Mouse (Mus musculus): ENCODE results near the gene Olfr544.

DNA sequence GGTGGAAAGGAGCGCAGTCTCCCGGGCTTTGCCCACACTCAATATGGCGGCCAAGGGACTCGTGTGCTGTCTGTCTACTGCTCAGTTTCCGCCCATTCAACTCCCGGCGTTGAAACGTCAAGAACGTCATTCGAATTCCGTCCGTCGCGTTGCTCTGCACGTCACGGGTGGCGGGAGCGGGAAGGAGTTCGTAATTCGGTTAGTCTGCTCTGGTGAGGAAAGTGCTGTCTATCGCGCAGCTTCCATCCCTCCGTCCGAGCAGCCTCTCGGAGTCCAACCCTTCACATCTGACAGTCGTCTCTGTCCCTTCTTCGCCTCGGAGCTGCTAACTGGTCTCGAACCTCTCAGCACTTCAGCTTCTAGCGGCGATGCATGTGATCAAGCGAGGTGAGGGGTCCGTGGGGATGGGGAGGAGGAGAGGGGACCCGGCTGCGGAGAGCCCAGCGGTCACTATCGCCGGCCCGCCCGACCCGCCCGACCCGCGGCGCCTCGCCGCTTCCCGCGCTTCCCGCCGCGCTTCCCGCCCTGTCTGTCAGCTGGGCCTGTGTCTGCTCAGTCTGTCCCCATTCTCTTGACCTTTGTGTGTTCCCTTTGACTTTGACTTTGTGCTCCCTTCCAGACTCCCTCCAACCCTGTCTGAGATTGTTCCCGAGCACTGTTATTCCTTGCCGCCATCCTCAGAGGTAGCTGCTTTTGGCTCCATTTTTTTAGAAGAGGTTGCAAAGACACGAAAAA is 46.3 kb downstream of the Olfr544 start, which contains the start of gene Rrm1:
- no peak for TF ChIP-seq CTCF (IDR thresholded peaks at IDR 0.05)
- peak; percentile 71 for TF ChIP-seq POLR2A (IDR thresholded peaks at IDR 0.05; ENCODE audit: insufficient read depth, low read depth, low read length)
- peak; percentile 91 for TF ChIP-seq EP300 (IDR thresholded peaks at IDR 0.05; ENCODE audit: insufficient read depth, low read depth, low read length)

Measured in heart, adult 2 months (tissue).